Mouse (Mus musculus) thymus, adult 2 months (tissue): ENCODE measurements around the gene Ptbp1.

Experiments
- CTCF ChIP-seq: fragments of 200-500 bp; IDR thresholded peaks from 2 replicates; pipeline ENCODE4 v1.5.1; 2012; ENCODE audit warnings: mild to moderate bottlenecking, control low read depth, low read length, moderate library complexity, borderline replicate concordance; ENCODE audit not compliant: control insufficient read depth, poor library complexity, insufficient read depth; ENCODE audit errors: extremely low read depth
- POLR2A ChIP-seq: fragments of 200-500 bp; IDR thresholded peaks from 2 replicates; pipeline ENCODE4 v1.6.1; 2012; ENCODE audit warnings: mild to moderate bottlenecking, low read length, control low read depth, moderate library complexity; ENCODE audit not compliant: control insufficient read depth, poor library complexity, insufficient read depth; ENCODE audit errors: extremely low read depth

- no peak for TF ChIP-seq CTCF
- no peak for TF ChIP-seq POLR2A
These were observed 7.2 kb downstream of the Ptbp1 start for GRCm38 (mm10) chr10:79861230-79862048.
